Mouse (Mus musculus) cortical plate, adult 2 months (tissue): ENCODE measurements at regions not wholly inside any gene's neighbourhood (a gene's known extent, or its start where the extent isn't known, plus 50 kb on each side); places are given as distances from the start of the nearest gene placed in this dataset.

Source experiments
- H3K27ac ChIP-seq: fragments of 200-500 bp; 2 replicates; pipeline ENCODE4 v1.5.1; 2012; ENCODE audit warnings: low read length, control low read depth, inconsistent platforms; ENCODE audit not compliant: insufficient read depth
- H3K4me1 ChIP-seq: fragments of 200-500 bp; 2 replicates; pipeline ENCODE4 v1.6.1; 2011; ENCODE audit warnings: low read length; ENCODE audit not compliant: control insufficient read depth, insufficient read depth
- H3K4me3 ChIP-seq: fragments of 200-500 bp; 2 replicates; pipeline ENCODE4 v1.5.1; 2011; ENCODE audit warnings: mild to moderate bottlenecking, low read length, control low read depth; ENCODE audit not compliant: insufficient read depth
- CTCF ChIP-seq: fragments of 200-500 bp; IDR thresholded peaks from 2 replicates; pipeline ENCODE4 v1.5.1; 2011; ENCODE audit warnings: mild to moderate bottlenecking, control low read depth, low read length; ENCODE audit not compliant: insufficient read depth; ENCODE audit errors: extremely low read depth
- POLR2A ChIP-seq: fragments of 200-500 bp; IDR thresholded peaks from 2 replicates; pipeline ENCODE4 v1.6.1; 2011; ENCODE audit warnings: mild to moderate bottlenecking, low read length, control low read depth; ENCODE audit not compliant: insufficient read depth; ENCODE audit errors: extremely low read depth

DNA sequence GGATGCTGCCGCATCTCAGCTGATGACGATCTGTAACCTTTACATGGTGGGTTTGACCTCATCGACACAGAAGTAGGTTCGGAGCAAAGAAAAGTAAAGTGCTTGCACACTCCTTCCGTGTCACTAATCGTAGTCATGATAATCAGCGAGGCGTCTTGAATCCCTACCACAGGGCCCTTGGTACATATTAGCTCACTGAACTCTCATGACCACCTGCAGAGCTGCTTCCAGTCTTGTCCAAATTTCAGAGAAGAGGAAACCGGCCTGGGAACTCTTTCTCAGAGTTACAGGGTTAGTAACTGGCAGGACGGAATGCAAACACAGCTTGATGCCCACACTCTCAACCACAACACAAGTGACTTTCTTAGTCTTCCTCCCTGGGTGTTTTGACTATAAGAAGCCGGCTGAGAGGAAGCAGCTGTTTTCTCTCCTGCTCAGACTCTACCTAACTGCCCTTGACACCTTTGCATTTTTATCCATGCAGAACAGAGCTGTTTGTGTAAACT is 73.8 kb upstream of the Bach2 start:
- H3K4me1 ChIP-seq, result no peaks in the 10 kb centered on the region
- TF ChIP-seq CTCF (no peak), POLR2A (no peak)
- H3K4me3 ChIP-seq, result no peak overlapping the region
- H3K27ac ChIP-seq, result no peak overlapping the region

DNA sequence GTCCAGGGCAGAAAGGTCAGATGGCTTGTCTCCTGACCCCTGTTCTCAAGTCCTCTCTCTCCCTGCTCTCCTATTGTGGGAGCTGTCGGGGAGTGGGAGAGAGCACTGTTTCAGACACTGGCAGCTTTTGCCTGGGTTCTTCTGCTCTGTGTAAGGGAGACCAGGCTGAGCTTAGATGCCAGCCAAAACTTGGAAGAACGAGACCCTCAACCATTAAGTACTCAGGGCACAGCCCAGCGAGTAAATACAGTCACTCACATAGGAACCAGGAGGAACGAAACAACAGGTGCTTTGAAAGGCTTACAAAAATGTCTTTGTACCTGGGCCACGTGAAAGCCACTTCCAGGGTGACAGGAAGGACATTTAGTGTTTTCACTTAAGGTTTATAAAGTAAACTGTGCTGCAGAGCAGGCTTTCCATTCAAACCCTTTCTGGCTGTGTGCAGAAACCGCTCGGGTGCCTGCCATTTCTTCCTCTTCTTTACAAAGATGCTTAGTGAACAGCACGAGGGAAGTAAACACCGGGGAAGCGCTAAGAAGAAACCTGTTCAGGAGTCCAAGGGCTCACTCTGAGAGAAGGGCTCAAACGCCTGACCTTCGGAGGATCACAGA is 72.6 kb upstream of the Bach2 start:
- Histone ChIP-seq H3K27ac (no peak overlapping the region), H3K4me3 (no peak overlapping the region), H3K4me1 (no peaks in the 10 kb centered on the region)
- no peak for TF ChIP-seq POLR2A

DNA sequence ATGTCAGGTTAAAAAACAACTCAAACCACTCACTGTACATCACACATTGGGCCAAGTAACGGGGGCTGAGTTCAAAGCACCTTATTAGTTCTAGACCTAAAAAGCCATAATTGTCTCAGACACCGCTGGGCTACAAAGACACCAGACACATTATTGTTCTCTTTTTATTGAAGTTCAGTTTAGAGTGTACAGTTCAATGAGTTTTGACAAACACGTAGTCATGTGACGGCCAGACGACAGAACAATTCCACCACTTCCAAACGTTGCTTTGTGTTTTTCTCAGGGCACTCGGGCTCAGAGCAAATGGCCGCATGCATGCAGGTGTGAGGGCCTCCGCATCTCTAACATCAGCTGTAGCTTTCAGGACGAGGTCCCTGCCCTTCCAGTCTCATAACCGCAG is 71.5 kb upstream of the Bach2 start:
- no peaks in the 10 kb centered on the region for H3K4me1 ChIP-seq
- no peak for TF ChIP-seq CTCF
- TF ChIP-seq POLR2A, result no peak

DNA sequence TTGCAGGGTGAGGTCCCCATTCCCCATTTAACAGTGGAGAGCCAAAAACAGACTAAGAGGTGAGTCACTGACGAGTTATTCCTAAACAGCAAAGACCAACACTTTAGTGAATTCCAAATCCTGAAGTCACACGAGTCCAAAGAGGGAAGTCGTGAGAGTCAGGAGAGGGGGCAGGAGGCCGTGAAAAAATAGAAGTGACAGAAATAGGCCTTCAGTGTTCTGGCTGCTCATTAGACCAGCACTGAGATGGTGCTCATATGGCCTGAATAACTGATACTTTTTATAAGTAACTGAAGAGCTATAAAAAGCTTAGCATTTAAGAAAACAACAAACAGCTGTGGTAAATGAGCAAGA is 68.5 kb upstream of the Bach2 start:
- no peak overlapping the region for H3K4me3 ChIP-seq
- TF ChIP-seq POLR2A, result no peak
- no peak for TF ChIP-seq CTCF
- no peaks in the 10 kb centered on the region for H3K4me1 ChIP-seq
- H3K27ac ChIP-seq, result no peak overlapping the region

More for the DNA sequence above, 71.5 kb upstream of the Bach2 start:
- Histone ChIP-seq H3K4me3 (no peak overlapping the region), H3K27ac (no peak overlapping the region)

DNA sequence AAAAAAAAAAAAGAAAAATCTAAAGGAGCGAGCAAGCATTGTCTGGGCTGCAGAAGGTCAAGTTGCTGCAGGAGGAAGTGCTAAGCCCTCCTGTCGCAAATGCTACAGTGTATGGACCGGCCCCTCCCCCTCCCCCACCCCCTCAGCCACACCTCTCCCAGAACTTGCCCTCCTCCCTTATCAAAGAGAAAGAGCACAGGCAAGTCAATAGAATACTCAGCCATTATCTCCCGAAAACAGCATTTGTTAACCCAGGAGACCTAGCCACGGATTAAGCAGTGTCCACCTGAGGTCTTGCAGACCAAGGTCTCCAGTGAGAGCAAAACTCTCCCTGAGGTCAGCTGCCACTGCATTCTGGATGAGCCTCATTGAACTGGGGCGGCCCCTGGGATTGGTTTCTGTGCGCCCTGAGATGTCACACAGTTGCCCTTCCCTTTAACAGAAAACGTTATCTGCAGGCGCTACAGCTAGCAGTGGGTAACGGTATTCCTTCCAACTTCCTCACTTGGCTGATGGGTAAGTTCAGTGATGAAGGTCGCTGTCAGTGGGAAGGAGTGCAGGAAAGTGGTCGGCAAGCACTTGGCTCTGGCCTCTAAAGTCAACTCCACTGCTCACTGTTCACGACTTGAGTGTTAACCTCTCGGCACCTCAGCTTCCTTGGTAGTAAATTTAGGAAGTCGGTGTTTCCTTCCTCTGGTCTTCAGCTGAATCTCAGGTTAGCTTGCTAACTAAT is 68.0 kb upstream of the Bach2 start:
- TF ChIP-seq CTCF, result no peak
- no peak for TF ChIP-seq POLR2A
- Histone ChIP-seq H3K27ac (no peak overlapping the region), H3K4me3 (no peak overlapping the region), H3K4me1 (no peaks in the 10 kb centered on the region)

DNA sequence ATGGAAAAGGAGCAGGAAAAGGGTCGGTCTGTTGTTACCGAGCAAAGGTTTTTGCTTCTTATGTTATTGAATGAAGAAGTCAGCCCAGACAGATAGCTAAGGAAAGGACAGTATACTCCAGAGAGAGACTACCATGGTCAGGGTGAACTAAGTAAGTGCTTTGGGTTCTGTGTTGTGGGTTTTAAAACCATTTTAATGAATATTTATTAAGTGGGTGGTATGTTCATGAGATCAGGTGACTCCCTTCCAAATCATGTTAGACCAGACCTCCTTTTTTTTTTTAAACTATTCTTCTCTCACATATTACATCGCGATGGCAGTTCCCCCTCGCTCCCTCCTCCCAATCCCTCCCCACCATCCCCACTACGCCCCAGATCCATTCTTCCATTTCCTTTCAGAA is 67.3 kb upstream of the Bach2 start:
- TF ChIP-seq CTCF, result no peak
- TF ChIP-seq POLR2A, result no peak

DNA sequence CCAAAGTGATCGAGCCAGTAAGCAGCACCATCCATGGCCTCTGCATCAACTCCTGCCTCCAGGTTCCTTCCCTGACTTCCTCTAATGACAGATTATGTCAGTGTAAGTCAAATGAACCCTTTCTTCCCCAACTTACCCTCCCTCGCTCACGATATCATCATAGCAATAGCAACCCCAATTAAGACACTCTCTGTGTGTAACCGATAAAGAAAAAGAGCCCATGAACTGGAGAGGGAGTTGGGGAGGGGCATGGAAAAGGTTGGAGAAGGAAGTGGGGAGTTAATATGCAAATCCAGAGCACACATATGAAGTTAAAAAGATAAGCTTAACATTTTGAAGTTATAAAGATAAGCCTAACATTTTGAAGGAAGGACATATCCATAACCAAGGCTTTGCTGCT is 65.6 kb upstream of the Bach2 start:
- no peak overlapping the region for H3K27ac ChIP-seq
- H3K4me3 ChIP-seq, result no peak overlapping the region
- no peaks in the 10 kb centered on the region for H3K4me1 ChIP-seq
- TF ChIP-seq POLR2A, result no peak
- no peak for TF ChIP-seq CTCF

More for the DNA sequence above, 67.3 kb upstream of the Bach2 start:
- Histone ChIP-seq H3K4me1 (no peaks in the 10 kb centered on the region), H3K27ac (no peak overlapping the region), H3K4me3 (no peak overlapping the region)

DNA sequence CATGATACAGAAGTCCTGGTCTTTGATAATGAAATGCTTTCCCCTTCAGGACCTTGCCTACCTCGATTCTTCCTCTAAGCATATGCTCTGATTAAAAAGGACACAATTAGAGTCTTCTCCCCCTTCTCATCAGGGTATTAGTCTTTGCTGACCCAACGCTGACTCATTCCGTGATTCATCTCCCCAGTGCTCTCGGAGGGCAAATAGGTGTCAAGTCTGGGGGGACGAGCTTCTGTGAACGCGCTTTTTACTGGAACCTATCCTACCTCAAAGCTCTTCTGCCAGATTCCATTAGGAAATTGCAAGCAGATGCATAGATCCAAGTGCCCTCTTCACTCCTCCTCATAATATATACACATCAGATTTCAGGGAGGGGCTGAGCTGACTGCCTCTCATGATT is 63.8 kb upstream of the Bach2 start:
- Histone ChIP-seq H3K4me1 (no peaks in the 10 kb centered on the region), H3K4me3 (no peak overlapping the region), H3K27ac (no peak overlapping the region)
- TF ChIP-seq CTCF, result no peak
- no peak for TF ChIP-seq POLR2A

DNA sequence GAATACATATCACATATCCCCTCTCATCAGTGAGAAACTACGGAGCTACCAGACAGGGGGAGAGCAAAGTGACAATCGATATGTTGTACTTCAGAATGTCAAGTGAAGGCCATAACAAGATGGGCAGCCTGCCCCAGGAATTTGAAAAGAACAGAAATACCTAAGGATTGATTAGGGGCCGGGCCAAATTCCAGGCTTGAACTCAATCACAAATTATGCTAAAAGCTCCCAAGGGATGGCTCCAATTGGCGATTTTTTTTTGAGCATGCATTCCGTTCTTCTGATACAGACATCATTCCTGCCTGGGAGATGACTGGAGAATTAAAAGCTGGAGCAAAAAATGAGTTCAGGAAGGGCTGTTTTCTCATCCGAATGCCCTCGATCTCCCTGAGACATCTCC is 63.4 kb upstream of the Bach2 start:
- no peak overlapping the region for H3K4me3 ChIP-seq
- TF ChIP-seq CTCF (no peak), POLR2A (no peak)
- H3K27ac ChIP-seq, result no peak overlapping the region
- no peaks in the 10 kb centered on the region for H3K4me1 ChIP-seq

DNA sequence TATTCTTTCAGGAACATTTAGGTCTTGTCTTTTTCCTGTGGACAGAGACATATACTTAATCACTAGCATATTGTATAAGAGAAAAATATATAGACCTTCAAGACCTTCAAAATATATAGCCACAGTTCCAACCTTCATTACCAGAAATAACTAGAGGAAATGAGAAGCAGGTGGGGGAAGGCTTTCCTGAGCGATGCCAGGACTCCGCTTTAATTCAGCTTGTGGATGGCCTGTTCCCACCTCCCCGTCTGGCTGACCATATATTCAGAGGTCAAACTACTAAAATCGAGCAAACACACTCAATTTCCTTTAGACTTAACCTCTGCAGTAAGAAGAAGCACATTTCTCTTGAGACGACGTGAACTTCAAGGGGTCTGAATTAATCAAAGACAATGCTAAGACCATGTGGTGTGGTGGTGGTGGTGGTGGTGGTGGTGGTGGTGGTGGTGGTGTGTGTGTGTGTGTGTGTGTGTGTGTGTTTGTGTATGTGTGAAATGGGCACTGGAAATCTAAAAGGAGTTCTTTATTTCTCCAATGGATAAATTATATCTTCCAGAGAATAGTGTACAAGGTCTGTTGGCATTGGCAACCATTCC is 62.7 kb upstream of the Bach2 start:
- Histone ChIP-seq H3K4me3 (no peak overlapping the region), H3K4me1 (no peaks in the 10 kb centered on the region), H3K27ac (no peak overlapping the region)
- TF ChIP-seq POLR2A (no peak), CTCF (no peak)
